In genomic region chr15:84065140-84065539, GRCm38 (mm10) we compare ENCODE assay signal across 9 mouse cellular contexts. TPM values are rescaled to one million over a fixed set of nuclear protein-coding genes. Genes with fewer than 3 reads are reported as not detected.
DNase-seq lines count a peak whose midpoint lies in the region; ATAC-seq lines count a peak whose summit lies in the region.
"Had no signal": no experiment of that assay in that cellular context is flagged by ENCODE, and none has a peak within 500 bp of the region (broad histone marks: within the 10 kb centered on the region; RNA-seq: fewer than 3 reads in every experiment).

Gene Efcab6 (minus strand): TSS chr15:84065379.

- peaks cover 2% of the 10 kb centered on the region; the same call in 1 of the 2 replicates for H3K9me3 ChIP-seq in hindbrain, embryonic 11.5 days (ENCODE audit: control insufficient read depth, low read length)
- 0 out of 2 replicates have a peak, but pooled peaks cover 4% of the 10 kb centered on the region for H3K9me3 ChIP-seq in midbrain, embryonic 12.5 days

- 2% methylated on average over 27 of the region's 29 CpGs for WGBS in hindbrain, embryonic 11.5 days
- WGBS in midbrain, embryonic 12.5 days = 2% methylated on average over 24 of the region's 29 CpGs

- H3K4me3 ChIP-seq in hindbrain, embryonic 11.5 days (ENCODE audit: low read depth, low read length) = peak within 1 kb of the TSS; percentile 16; the same call in 1 of the 2 replicates
- H3K4me3 ChIP-seq in midbrain, embryonic 12.5 days = peak within 1 kb of the TSS; percentile 35
- H3K4me3 ChIP-seq: erythroblast, embryonic 14.5 days had no signal

- no peak within 1 kb of the TSS for H3K9ac ChIP-seq in hindbrain, embryonic 11.5 days (ENCODE audit: low read depth, low read length)
- H3K9ac ChIP-seq in midbrain, embryonic 12.5 days (replicated peaks) = peak within 1 kb of the TSS; percentile 25; the same call in 1 of the 2 replicates

- no peaks in the 10 kb centered on the region for H3K4me1 ChIP-seq in hindbrain, embryonic 11.5 days (replicated peaks; ENCODE audit: control insufficient read depth, insufficient read depth, low read length)
- peaks cover 19% of the 10 kb centered on the region for H3K4me1 ChIP-seq in midbrain, embryonic 12.5 days

- peak within 1 kb of the TSS; percentile 27 for H3K4me2 ChIP-seq in hindbrain, embryonic 11.5 days (replicated peaks; ENCODE audit: low read depth, low read length)
- peak within 1 kb of the TSS; percentile 56 for H3K4me2 ChIP-seq in midbrain, embryonic 12.5 days (replicated peaks)

- peak; percentile 78 to 83 for DNase-seq in cerebellum, postnatal 10 days
- no peak for DNase-seq in cerebellum, postnatal 36 days
- DNase-seq in R1 (ENCODE audit: low read depth, low spot score) = peak; percentile 98
- DNase-seq in hindbrain, embryonic 11.5 days (ENCODE audit: low spot score) = peak; percentile 72
- peak; percentile 44 for DNase-seq in testis, postnatal 10 days (ENCODE audit: low spot score)
- DNase-seq in adrenal gland, postnatal 10 days = no peak
- DNase-seq in adrenal gland, adult 8-10 months = no peak

- H3K36me3 ChIP-seq in hindbrain, embryonic 11.5 days (ENCODE audit: control insufficient read depth, insufficient read depth, low read length) = no peaks in the 10 kb centered on the region
- H3K36me3 ChIP-seq in midbrain, embryonic 12.5 days = no peaks in the 10 kb centered on the region

- H3K27me3 ChIP-seq in hindbrain, embryonic 11.5 days (ENCODE audit: control insufficient read depth, insufficient read depth, low read length) = peaks cover 21% of the 10 kb centered on the region
- H3K27me3 ChIP-seq in midbrain, embryonic 12.5 days = peaks cover 32% of the 10 kb centered on the region

- peak; percentile 19; the same call in 1 of the 2 replicates for ATAC-seq in hindbrain, embryonic 11.5 days (ENCODE audit: low FRiP score)
- peak; percentile 52 for ATAC-seq in midbrain, embryonic 12.5 days (ENCODE audit: low FRiP score, low read depth)

- no peak within 1 kb of the TSS for H3K27ac ChIP-seq in hindbrain, embryonic 11.5 days (ENCODE audit: low read depth, low read length)
- H3K27ac ChIP-seq in midbrain, embryonic 12.5 days (replicated peaks) = no peak within 1 kb of the TSS

RNA-seq across cellular contexts. Expression of gene Efcab6, which starts in this region (rescaled TPM):
- polyA plus RNA-seq in hindbrain, embryonic 11.5 days (2014; fragmentation: Nextera tagmentation; extraction: Ambion mirVana) = 0.26 and 0.27 TPM in 2 replicates
- 0.16 TPM in 1 of 2 replicates, not detected in the other for polyA plus RNA-seq in midbrain, embryonic 12.5 days (2016; fragmentation: Nextera tagmentation; extraction: Ambion mirVana)
- under 1 TPM in 1 of 2 experiments, not detected in 1; 0.67 TPM for total RNA-seq in adrenal gland, postnatal 10 days (2021)
- total RNA-seq in adrenal gland, adult 8-10 months (2022) = under 1 TPM in 1 of 4 experiments, not detected in 3; 0.38 TPM
- polyA plus RNA-seq: erythroblast, embryonic 14.5 days had no signal

Comparison
In these comparisons a context has a peak if more than half of its experiments do, and no peak if none do; other contexts are left out.
1. DNase-seq: peak in cerebellum, postnatal 10 days (2 of 2), R1 (single experiment) and testis, postnatal 10 days (single experiment); none in cerebellum, postnatal 36 days (0 of 2), adrenal gland, postnatal 10 days (single experiment) and adrenal gland, adult 8-10 months (single experiment).
2. Peak in DNase-seq, ATAC-seq, H3K4me3 ChIP-seq and H3K4me2 ChIP-seq in hindbrain, embryonic 11.5 days; RNA of the gene not detected or under 1 TPM.
3. Peak in ATAC-seq, H3K4me3 ChIP-seq, H3K9ac ChIP-seq and H3K4me2 ChIP-seq in midbrain, embryonic 12.5 days; RNA of the gene not detected or under 1 TPM.